Mouse (Mus musculus): Measurements from ENCODE around the gene Fignl1. TPM values are rescaled to one million over a fixed set of nuclear protein-coding genes. Genes with fewer than 3 reads are reported as not detected.

The Fignl1 gene
- polyA plus RNA-seq, 1 experiment = 18.9 TPM

GRCm38 (mm10) chr11:11765414-11765813 lies 43.3 kb downstream of the Fignl1 start:
- no peak for DNase-seq
- 59% methylated on average over 1 of the region's 1 CpGs for WGBS
- Histone ChIP-seq H3K27me3 (ENCODE audit: control insufficient read depth, insufficient read depth, low read length) (no peaks in the 10 kb centered on the region), H3K27ac (ENCODE audit: control insufficient read depth, insufficient read depth, low read length) (no peak overlapping the region; the same call in 1 of the 2 replicates), H3K4me1 (replicated peaks; ENCODE audit: control insufficient read depth, insufficient read depth, low read length) (peaks cover 13% of the 10 kb centered on the region), H3K4me3 (ENCODE audit: control insufficient read depth, insufficient read depth, low read length) (no peak overlapping the region), H3K36me3 (ENCODE audit: control insufficient read depth, insufficient read depth, low read length) (peaks cover 84% of the 10 kb centered on the region)
- TF ChIP-seq CTCF (IDR thresholded peaks at IDR 0.05; ENCODE audit: borderline replicate concordance, control insufficient read depth, extremely low read depth, insufficient read depth, low read length, poor library complexity) (no peak), POLR2A (IDR thresholded peaks at IDR 0.05; ENCODE audit: control insufficient read depth, extremely low read depth, insufficient read depth, low read length, poor library complexity) (no peak)

DNA sequence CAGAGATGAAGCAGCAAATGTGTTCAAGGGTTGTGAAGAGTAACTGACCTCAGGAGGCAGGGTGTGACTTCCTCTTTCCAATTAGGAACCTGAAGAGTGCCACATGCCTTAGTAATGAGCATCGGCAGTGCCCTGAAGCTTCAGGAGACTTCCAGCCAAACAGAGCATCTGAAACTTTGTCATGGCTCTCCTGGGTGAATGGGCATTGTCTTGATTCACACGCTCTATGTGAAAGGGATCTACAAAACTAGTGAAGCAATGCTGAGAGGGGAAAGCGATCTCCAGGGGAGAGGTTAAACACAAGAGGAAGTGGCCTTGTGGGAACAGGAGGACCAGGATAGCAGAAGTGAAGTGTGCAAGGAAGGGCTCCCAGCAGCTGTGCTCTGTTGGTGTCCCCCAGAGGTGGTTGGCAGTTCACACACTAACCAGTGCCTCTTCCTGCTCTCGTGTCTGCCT lies 45.5 kb downstream of the Fignl1 start:
- Histone ChIP-seq H3K4me1 (replicated peaks; ENCODE audit: control insufficient read depth, insufficient read depth, low read length) (peaks cover 13% of the 10 kb centered on the region), H3K36me3 (ENCODE audit: control insufficient read depth, insufficient read depth, low read length) (peaks cover 85% of the 10 kb centered on the region), H3K27me3 (ENCODE audit: control insufficient read depth, insufficient read depth, low read length) (no peaks in the 10 kb centered on the region), H3K27ac (ENCODE audit: control insufficient read depth, insufficient read depth, low read length) (peak overlapping the region; percentile 24; the same call in 1 of the 2 replicates), H3K4me3 (ENCODE audit: control insufficient read depth, insufficient read depth, low read length) (no peak overlapping the region)
- TF ChIP-seq POLR2A (IDR thresholded peaks at IDR 0.05; ENCODE audit: control insufficient read depth, extremely low read depth, insufficient read depth, low read length, poor library complexity) (no peak), CTCF (IDR thresholded peaks at IDR 0.05; ENCODE audit: borderline replicate concordance, control insufficient read depth, extremely low read depth, insufficient read depth, low read length, poor library complexity) (no peak)
- WGBS = 23% methylated on average over 4 of the region's 4 CpGs
- DNase-seq = no peak

DNA sequence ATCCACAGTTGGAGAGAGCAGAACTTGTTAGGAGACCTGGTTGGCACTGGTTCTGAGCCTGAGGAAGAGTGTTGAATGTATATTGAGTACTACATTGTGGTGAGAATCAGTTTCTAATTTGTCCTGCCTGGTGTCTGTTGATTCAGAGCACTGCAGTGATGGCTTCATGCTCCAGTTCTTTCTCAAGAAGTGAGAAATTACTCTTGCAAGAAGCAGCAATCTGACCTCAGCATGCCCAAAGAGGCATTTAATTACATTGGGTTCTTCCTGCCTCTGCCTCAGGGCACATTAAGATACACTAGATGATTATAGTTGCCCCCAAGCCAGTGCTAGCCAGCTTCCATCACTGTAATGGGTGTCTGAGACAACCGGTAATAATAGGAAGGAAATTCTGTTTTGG lies 49.9 kb downstream of the Fignl1 start:
- DNase-seq = no peak
- 95% methylated on average over 1 of the region's 1 CpGs for WGBS
- Histone ChIP-seq H3K4me1 (replicated peaks; ENCODE audit: control insufficient read depth, insufficient read depth, low read length) (peaks cover 8% of the 10 kb centered on the region), H3K27me3 (ENCODE audit: control insufficient read depth, insufficient read depth, low read length) (no peaks in the 10 kb centered on the region), H3K27ac (ENCODE audit: control insufficient read depth, insufficient read depth, low read length) (no peak overlapping the region), H3K4me3 (ENCODE audit: control insufficient read depth, insufficient read depth, low read length) (no peak overlapping the region), H3K36me3 (ENCODE audit: control insufficient read depth, insufficient read depth, low read length) (peaks cover 97% of the 10 kb centered on the region)
- TF ChIP-seq CTCF (IDR thresholded peaks at IDR 0.05; ENCODE audit: borderline replicate concordance, control insufficient read depth, extremely low read depth, insufficient read depth, low read length, poor library complexity) = no peak
- TF ChIP-seq POLR2A (IDR thresholded peaks at IDR 0.05; ENCODE audit: control insufficient read depth, extremely low read depth, insufficient read depth, low read length, poor library complexity) = no peak

DNA sequence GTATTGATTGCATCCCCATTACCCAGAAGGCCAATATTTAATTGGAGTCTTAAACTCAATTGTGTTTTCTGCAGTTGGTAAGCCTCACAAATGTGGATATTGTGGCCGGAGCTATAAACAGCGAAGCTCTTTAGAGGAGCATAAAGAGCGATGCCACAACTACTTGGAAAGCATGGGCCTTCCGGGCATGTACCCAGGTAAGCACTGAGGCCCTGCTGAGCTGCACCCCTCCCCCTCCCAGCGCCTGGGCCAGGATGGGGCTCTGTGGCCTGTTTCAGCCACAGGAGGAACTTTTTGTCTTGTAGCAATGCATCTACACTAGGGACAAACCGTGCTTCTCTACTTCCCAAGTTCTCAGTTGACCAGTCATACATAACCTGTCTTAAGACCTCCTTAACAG lies 50.6 kb downstream of the Fignl1 start:
- DNase-seq = no peak
- Histone ChIP-seq H3K4me3 (ENCODE audit: control insufficient read depth, insufficient read depth, low read length) (no peak overlapping the region), H3K36me3 (ENCODE audit: control insufficient read depth, insufficient read depth, low read length) (peaks cover 98% of the 10 kb centered on the region), H3K27ac (ENCODE audit: control insufficient read depth, insufficient read depth, low read length) (no peak overlapping the region), H3K27me3 (ENCODE audit: control insufficient read depth, insufficient read depth, low read length) (no peaks in the 10 kb centered on the region), H3K4me1 (replicated peaks; ENCODE audit: control insufficient read depth, insufficient read depth, low read length) (peaks cover 3% of the 10 kb centered on the region)
- TF ChIP-seq POLR2A (IDR thresholded peaks at IDR 0.05; ENCODE audit: control insufficient read depth, extremely low read depth, insufficient read depth, low read length, poor library complexity) = no peak
- TF ChIP-seq CTCF (IDR thresholded peaks at IDR 0.05; ENCODE audit: borderline replicate concordance, control insufficient read depth, extremely low read depth, insufficient read depth, low read length, poor library complexity) = no peak
- WGBS = 94% methylated on average over 6 of the region's 6 CpGs

DNA sequence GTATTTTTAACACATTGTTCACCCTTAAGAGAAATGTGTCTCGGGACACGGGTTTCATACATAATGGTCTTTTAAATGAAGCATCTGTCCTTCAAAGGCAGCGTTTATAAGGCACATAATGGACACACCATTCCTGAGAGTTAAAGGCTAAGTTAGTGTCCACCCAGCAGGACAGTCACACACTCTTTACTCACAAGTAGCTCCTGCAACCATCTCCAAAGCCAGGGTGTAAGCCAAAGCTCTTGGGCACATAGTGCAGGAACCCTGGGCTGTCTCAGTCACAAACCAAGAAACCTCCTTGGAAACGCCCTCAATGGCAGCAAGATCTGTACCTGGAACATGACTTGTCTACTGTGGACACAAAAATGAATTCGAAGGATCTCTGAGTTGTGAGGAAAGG lies 55.9 kb downstream of the Fignl1 start:
- no peak for DNase-seq
- Histone ChIP-seq H3K36me3 (ENCODE audit: control insufficient read depth, insufficient read depth, low read length) (peaks cover 100% of the 10 kb centered on the region), H3K4me3 (ENCODE audit: control insufficient read depth, insufficient read depth, low read length) (no peak overlapping the region), H3K27ac (ENCODE audit: control insufficient read depth, insufficient read depth, low read length) (no peak overlapping the region), H3K4me1 (replicated peaks; ENCODE audit: control insufficient read depth, insufficient read depth, low read length) (peaks cover 7% of the 10 kb centered on the region), H3K27me3 (ENCODE audit: control insufficient read depth, insufficient read depth, low read length) (no peaks in the 10 kb centered on the region)
- 97% methylated on average over 5 of the region's 5 CpGs for WGBS
- TF ChIP-seq CTCF (IDR thresholded peaks at IDR 0.05; ENCODE audit: borderline replicate concordance, control insufficient read depth, extremely low read depth, insufficient read depth, low read length, poor library complexity) = no peak

GRCm38 (mm10) chr11:11751091-11751490 lies 57.7 kb downstream of the Fignl1 start:
- DNase-seq = no peak
- Histone ChIP-seq H3K4me1 (replicated peaks; ENCODE audit: control insufficient read depth, insufficient read depth, low read length) (peaks cover 7% of the 10 kb centered on the region), H3K36me3 (ENCODE audit: control insufficient read depth, insufficient read depth, low read length) (peaks cover 100% of the 10 kb centered on the region), H3K27ac (ENCODE audit: control insufficient read depth, insufficient read depth, low read length) (no peak overlapping the region; the same call in 1 of the 2 replicates), H3K4me3 (ENCODE audit: control insufficient read depth, insufficient read depth, low read length) (no peak overlapping the region), H3K27me3 (ENCODE audit: control insufficient read depth, insufficient read depth, low read length) (no peaks in the 10 kb centered on the region)
- no peak for TF ChIP-seq CTCF (IDR thresholded peaks at IDR 0.05; ENCODE audit: borderline replicate concordance, control insufficient read depth, extremely low read depth, insufficient read depth, low read length, poor library complexity)
- TF ChIP-seq POLR2A (IDR thresholded peaks at IDR 0.05; ENCODE audit: control insufficient read depth, extremely low read depth, insufficient read depth, low read length, poor library complexity) = no peak
- 19% methylated on average over 5 of the region's 5 CpGs for WGBS

GRCm38 (mm10) chr11:11744222-11744621 lies 64.5 kb downstream of the Fignl1 start:
- no peak for DNase-seq
- peaks cover 11% of the 10 kb centered on the region for H3K4me1 ChIP-seq (replicated peaks; ENCODE audit: control insufficient read depth, insufficient read depth, low read length)
- no peak overlapping the region for H3K27ac ChIP-seq (ENCODE audit: control insufficient read depth, insufficient read depth, low read length)
- WGBS = 81% methylated on average over 1 of the region's 1 CpGs
- H3K4me3 ChIP-seq (ENCODE audit: control insufficient read depth, insufficient read depth, low read length) = no peak overlapping the region
- H3K27me3 ChIP-seq (ENCODE audit: control insufficient read depth, insufficient read depth, low read length) = no peaks in the 10 kb centered on the region
- TF ChIP-seq POLR2A (IDR thresholded peaks at IDR 0.05; ENCODE audit: control insufficient read depth, extremely low read depth, insufficient read depth, low read length, poor library complexity) (no peak), CTCF (IDR thresholded peaks at IDR 0.05; ENCODE audit: borderline replicate concordance, control insufficient read depth, extremely low read depth, insufficient read depth, low read length, poor library complexity) (no peak)
- H3K36me3 ChIP-seq (ENCODE audit: control insufficient read depth, insufficient read depth, low read length) = peaks cover 66% of the 10 kb centered on the region

Data from thymus, adult 2 months (tissue).